Mouse (Mus musculus): ENCODE data around the gene Ube2s.
"Not testable (repeated sequence)": the region's sequence is repeated elsewhere in the genome, so short reads cannot be mapped to it uniquely, and the experiment has no call there.

Ube2s gene
- long read RNA-seq, experiment 1, full-length matches to known transcripts: 40 of 40 reads
- long read RNA-seq, experiment 1, partial matches to known transcripts: 0 of 40 reads
- long read RNA-seq, experiment 1, other reads (novel, unspliced or antisense): 0 of 40 reads
- long read RNA-seq, experiment 2, transcript Ube2s-201 (4 exons, 1,238 nt): major isoform, 50 of 57 reads
- long read RNA-seq, experiment 2, partial matches to known transcripts: 3 of 57 reads
- long read RNA-seq, experiment 2, other reads (novel, unspliced or antisense): 3 of 57 reads

DNA sequence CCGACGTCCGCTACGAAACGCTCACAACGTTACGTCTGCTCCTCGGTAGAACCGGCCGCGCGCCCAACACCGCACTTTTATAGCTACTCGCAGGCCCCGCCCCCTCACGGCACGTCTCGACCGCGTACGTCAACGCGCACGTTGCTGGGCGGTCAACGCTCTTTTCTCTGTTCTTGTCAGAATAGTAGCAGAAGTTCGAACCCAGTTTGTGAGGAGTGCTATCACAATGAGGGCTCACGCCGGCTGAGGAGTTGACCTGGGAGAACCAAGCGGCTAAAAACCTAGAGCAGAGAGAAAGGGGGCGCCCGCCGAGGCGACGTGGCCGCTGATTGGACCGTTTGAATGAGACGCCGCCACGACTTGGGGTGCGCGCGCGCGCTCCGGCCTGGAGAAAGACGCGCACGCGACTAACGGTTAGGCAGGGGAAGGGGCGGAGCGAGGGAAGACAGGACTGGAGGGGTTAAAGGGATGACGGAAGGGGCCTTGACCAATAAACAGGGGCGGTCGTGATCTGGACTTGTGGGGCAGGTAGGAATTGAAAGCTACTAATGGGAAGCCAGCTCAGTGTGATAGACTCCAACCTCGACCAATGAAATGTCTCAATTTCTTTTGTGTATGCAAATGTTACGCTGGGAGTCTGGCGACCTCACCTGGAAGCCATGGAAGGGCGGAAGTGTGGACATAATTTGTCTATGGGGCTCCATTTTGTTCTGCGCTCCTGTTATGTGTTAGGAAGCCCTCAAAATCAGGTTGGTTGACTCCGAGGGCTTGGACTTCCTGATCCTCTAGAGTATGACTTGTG lies at the start of gene Ube2s:
Gene Ube2s, minus strand, starts transcription at position 288 of the 802 bp plus-strand sequence.
- intact Hi-C loops (cut with DNase I): no loop called here

- intact Hi-C loops (cut with DNase I): not testable (repeated sequence)
Observed at GRCm38 (mm10) chr7:4860926-4861325, 48.5 kb upstream of the Ube2s start.

DNA sequence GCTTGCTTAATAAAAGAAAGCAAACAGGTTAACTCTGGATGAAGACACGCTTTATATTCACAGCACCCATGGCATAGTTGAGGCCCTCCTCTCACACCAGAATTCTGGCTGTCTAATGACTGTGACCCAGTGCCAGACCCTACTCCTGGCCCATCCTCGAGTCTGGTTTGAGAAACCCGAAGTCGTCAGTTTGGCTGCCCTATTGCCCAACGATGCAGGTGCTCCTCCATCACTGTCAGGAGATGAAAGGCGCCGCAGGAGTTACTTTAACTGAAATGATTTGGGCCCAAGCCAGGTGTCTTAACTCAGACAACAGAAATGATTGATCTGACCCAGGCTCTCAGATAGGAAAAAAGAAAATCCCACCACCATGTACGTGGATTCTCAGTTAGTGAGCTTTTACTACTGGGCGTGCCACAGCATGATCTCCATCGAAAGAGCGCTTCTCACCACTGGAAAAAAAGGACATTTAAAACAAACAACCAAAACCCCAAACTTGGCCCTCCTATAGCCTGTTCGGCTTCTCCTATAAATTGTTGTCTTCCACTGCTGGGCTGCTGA lies 47.1 kb upstream of the Ube2s start:
- intact Hi-C loops (cut with DNase I): no loop called here

DNA sequence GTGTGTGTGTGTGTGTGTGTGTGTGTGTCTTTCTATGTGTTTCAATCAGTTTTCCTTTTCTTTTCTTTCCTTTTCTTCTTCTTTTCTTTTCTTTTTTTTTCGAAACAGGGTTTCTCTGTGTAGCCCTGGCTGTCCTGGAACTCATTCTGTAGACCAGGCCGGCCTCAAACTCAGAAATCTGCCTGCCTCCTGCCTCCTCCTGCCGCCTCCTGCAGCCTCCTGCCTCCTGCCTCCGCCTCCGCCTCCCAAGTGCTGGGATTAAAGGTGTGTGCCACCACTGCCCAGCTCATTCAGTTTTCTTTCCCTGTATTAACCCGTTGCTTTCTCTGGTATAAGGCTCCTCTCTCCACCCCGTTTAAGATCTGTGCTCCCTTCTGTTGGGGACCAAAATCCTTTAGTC lies 44.9 kb upstream of the Ube2s start:
- intact Hi-C loops (cut with DNase I): no loop called here

DNA sequence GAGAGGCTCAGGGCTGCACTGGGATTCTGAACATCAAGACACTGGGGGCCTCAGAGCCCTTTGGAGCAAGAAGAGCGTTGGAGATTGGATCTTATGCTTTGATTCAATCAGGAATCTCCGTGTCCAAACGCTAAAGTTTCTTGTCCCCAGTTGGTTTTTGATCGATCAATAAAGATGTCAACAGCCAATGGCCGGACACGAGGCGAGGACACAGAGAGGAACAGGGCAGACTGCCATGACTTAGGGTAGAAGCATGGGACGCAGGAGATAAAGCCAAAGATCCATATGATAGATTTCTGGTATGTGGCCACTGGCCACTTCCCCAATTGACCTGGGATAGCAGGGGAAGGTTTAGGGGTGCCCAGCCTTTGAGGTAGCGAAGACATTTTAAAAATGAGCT lies 44.1 kb upstream of the Ube2s start:
- intact Hi-C loops (cut with DNase I): no loop called here

GRCm38 (mm10) chr7:4853613-4854012 lies 41.2 kb upstream of the Ube2s start:
- intact Hi-C loops (cut with DNase I): loop anchor here (5.0 kb wide), 1 partner anchor 36 kb away; no protein-coding TSS in a partner anchor

GRCm38 (mm10) chr7:4851315-4851688 lies 38.9 kb upstream of the Ube2s start:
- intact Hi-C loops (cut with DNase I): loop anchor here (5.0 kb wide), 1 partner anchor 34 kb away; no protein-coding TSS in a partner anchor

DNA sequence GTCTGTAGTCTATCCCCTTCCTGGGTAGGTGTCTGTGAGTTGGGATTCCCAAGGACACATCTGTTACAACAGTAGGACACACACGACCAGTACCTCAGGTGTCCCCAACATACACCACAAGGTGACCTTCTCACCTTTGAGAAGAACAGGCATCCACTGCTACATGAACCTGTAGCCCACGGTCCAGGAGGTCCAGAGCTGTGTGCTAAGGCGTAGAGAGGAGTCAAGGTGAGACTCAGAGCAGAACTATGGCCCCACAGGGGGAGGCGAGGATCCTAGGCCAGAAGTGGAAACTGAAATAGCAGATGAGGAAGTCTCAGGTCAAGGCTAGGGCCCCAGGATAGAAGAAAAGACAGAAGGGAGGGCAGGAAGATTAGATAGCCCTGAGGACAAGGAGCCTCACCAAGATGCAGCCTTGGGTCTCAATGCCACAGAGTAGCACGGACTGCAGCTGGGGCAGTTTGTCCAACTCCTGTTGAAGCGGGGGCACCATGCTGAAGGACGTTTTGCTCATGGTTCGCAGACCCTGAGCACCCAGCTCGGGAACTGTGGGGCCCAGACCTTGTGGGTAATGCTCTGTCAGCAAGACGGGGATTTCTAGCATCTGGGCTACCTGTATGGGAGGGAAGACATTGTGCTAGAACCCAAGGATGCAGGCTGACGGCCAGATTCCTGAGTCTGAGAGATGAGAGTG lies 38.4 kb upstream of the Ube2s start:
- intact Hi-C loops (cut with DNase I): loop anchor here (5.0 kb wide), 1 partner anchor 33 kb away; no protein-coding TSS in a partner anchor

GRCm38 (mm10) chr7:4849372-4849771 lies 37.0 kb upstream of the Ube2s start:
- intact Hi-C loops (cut with DNase I): no loop called here

GRCm38 (mm10) chr7:4844917-4845309 lies 32.5 kb upstream of the Ube2s start:
- intact Hi-C loops (cut with DNase I): no loop called here

DNA sequence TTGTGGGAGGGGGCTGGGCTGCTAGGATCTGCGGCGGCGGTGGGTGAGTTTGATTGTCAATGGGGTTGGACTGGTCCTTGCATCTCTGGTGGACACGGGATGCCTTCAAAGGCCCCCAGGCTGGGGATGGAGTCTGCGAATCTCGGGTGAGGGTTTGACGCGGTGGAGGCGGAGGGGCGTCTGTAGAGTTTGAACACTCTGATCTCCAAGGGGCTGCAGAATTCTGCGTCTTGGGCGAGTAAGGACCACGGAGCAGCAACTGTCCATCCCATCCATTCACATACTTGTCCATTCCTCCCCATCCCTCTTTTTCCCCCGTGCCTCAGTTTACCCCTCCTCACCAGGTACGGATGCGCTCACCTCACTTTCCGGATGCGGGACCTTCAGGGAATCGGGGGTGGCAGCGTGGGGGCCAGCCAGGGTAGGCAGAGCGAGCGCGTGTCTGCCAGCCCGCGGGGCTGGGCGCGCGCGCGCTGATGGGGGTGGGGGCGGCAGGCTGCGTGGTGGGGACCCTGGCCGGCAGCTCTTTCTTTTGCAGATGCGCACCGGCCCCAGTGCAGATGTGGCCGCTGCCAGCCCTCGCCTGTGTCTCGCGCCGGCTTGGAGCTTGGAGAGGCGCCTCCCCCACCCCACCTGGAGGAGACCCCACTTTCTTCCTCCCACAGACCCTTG lies 32.0 kb upstream of the Ube2s start, which contains the start of gene Shisa7:
Gene Shisa7, minus strand, starts transcription at position 452 of the 672 bp plus-strand sequence.
- intact Hi-C loops (cut with DNase I): no loop called here

- intact Hi-C loops (cut with DNase I): no loop called here
Observed at GRCm38 (mm10) chr7:4843604-4844244, 31.3 kb upstream of the Ube2s start.

DNA sequence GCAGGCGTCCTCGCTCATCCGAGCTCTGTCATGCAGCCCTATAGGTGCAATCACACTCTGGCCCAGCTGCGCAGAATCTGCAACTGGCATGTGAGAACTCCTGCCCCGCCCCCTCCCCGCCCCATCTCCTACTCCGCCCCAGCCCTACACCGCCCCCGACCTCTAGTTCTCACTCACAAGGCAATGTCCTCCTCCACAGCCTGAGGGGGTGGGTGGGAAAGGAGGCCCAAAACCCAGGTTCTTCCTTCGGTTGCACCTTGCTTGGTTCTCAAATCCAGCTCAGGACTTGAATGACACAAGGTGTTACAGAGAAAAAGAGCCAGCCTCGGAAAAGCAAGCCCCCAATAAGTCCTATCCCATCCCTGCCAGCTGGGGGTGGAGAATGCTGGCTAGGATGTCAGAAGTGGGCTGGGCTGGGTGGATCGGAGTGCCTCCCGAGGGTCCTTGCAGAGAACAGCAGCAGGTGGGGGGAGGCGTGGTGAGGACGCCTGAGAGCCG lies 30.3 kb upstream of the Ube2s start:
- intact Hi-C loops (cut with DNase I): no loop called here

DNA sequence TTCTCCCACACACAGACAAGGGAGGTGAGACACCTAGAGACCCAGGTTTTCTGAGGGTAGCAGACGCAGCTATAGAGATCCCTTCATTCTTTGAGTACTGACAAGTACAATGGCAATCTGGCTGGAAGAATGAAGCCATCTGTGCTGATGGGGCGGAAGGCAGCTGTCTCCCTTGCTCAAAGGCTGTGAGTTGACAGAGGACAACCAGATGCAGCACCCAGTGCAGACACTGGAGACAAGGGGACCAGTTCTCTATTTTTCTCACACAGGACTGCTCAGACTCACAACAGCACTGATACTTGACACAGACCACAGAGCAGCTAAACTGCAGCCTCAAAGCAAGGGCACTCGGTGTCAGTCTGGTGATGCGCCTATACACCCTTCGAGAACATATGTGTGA lies 29.7 kb upstream of the Ube2s start:
- intact Hi-C loops (cut with DNase I): no loop called here

- intact Hi-C loops (cut with DNase I): no loop called here
Observed at GRCm38 (mm10) chr7:4837639-4838038, 25.2 kb upstream of the Ube2s start.

GRCm38 (mm10) chr7:4836351-4836792 lies 24.0 kb upstream of the Ube2s start:
- intact Hi-C loops (cut with DNase I): no loop called here

- intact Hi-C loops (cut with DNase I): no loop called here
Observed at GRCm38 (mm10) chr7:4835631-4836327, 23.4 kb upstream of the Ube2s start.

- intact Hi-C loops (cut with DNase I): no loop called here
Observed at GRCm38 (mm10) chr7:4830476-4830875, 18.1 kb upstream of the Ube2s start.

- intact Hi-C loops (cut with DNase I): no loop called here
Observed at GRCm38 (mm10) chr7:4825365-4825764, 13.0 kb upstream of the Ube2s start.

Data from adrenal gland (tissue).